Mouse (Mus musculus) hindbrain, embryonic 11.5 days (tissue): Measurements from ENCODE around the gene Kmt2c. TPM values are rescaled to one million over a fixed set of nuclear protein-coding genes. Genes with fewer than 3 reads are reported as not detected.

Experiments
- ATAC-seq: fragments of 200-750 bp; cut with Nextera tagmentation; 2 replicates; pipeline ENCODE4 v1.8.0; 2017; ENCODE audit warnings: mild to moderate bottlenecking, moderate TSS enrichment, moderate library complexity; ENCODE audit not compliant: low FRiP score
- DNase-seq: peaks from one replicate; pipeline ENCODE4 v3.0.0-alpha.2; 2015; ENCODE audit warnings: low spot score
- H3K27ac ChIP-seq: fragments of 300-500 bp; sonication (generic); 2 replicates; pipeline ENCODE4 v1.5.1; 2014; ENCODE audit warnings: mild to moderate bottlenecking, low read depth, low read length
- H3K27me3 ChIP-seq: fragments of 300-500 bp; sonication (generic); 2 replicates; pipeline ENCODE4 v1.6.1; 2014; ENCODE audit warnings: mild to moderate bottlenecking, low read length, moderate library complexity, mixed read lengths; ENCODE audit not compliant: control insufficient read depth, insufficient read depth
- H3K36me3 ChIP-seq: fragments of 300-500 bp; sonication (generic); 2 replicates; pipeline ENCODE4 v1.6.1; 2014; ENCODE audit warnings: mild to moderate bottlenecking, low read length, moderate library complexity, mixed read lengths; ENCODE audit not compliant: control insufficient read depth, insufficient read depth
- H3K4me1 ChIP-seq: fragments of 300-500 bp; sonication (generic); replicated peaks from 2 replicates; pipeline ENCODE4 v1.6.1; 2014; ENCODE audit warnings: low read length, mixed read lengths; ENCODE audit not compliant: control insufficient read depth, insufficient read depth
- H3K4me2 ChIP-seq: fragments of 300-500 bp; sonication (generic); replicated peaks from 2 replicates; pipeline ENCODE4 v1.6.1; 2014; ENCODE audit warnings: mild to moderate bottlenecking, low read depth, low read length
- H3K4me3 ChIP-seq: fragments of 300-500 bp; sonication (generic); 2 replicates; pipeline ENCODE4 v1.5.1; 2014; ENCODE audit warnings: low read depth, low read length
- H3K9ac ChIP-seq: fragments of 300-500 bp; sonication (generic); 2 replicates; pipeline ENCODE4 v1.6.1; 2014; ENCODE audit warnings: low read depth, low read length
- H3K9me3 ChIP-seq: fragments of 300-500 bp; sonication (generic); 2 replicates; pipeline ENCODE4 v1.6.1; 2016; ENCODE audit warnings: low read length; ENCODE audit not compliant: control insufficient read depth
- WGBS: fragments of 180-500 bp; shearing (Covaris S2); extraction: QIAGEN DNeasy Blood & Tissue Kit; methylation state at CpG from one replicate; pipeline ENCODE4 v1.1.7; 2014; 5-methylcytosine and 5-hydroxymethylcytosine counted together
- polyA plus RNA-seq: library from polyadenylated mRNA; unstranded; fragments of >200 nt; fragmentation: Nextera tagmentation; extraction: Ambion mirVana; gene quantifications from 2 replicates; pipeline ENCODE4 v1.2.1, GENCODE M21; 2014

Kmt2c gene
- polyA plus RNA-seq, 1 experiment from 2014 or later, result 31.6 TPM

DNA sequence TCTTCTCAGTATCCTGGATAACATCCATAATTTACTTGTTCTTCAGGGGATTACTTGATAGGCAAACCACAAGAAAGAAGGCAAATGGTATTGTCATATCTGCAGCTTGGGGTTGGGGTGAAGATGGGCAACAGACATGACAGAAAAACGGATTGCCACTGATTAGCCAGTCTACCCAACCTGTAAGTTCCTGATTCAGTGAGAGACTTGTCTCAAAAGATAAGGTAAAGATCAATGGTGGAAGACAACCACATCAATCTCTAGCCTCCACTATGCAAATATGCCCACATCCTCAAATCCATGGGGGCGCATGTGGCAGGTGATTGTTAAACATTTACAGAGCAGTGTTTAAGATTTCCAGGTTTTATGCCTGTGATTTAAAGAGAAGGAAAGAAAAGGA lies 105.9 kb downstream of the Kmt2c start:
- WGBS, result 80% methylated on average over 2 of the region's 2 CpGs
- DNase-seq (no peak), ATAC-seq (no peak)
- Histone ChIP-seq H3K4me2 (no peak overlapping the region), H3K4me1 (no peaks in the 10 kb centered on the region), H3K4me3 (no peak overlapping the region), H3K27ac (no peak overlapping the region), H3K36me3 (no peaks in the 10 kb centered on the region), H3K9me3 (no peaks in the 10 kb centered on the region), H3K27me3 (no peaks in the 10 kb centered on the region), H3K9ac (no peak overlapping the region)

DNA sequence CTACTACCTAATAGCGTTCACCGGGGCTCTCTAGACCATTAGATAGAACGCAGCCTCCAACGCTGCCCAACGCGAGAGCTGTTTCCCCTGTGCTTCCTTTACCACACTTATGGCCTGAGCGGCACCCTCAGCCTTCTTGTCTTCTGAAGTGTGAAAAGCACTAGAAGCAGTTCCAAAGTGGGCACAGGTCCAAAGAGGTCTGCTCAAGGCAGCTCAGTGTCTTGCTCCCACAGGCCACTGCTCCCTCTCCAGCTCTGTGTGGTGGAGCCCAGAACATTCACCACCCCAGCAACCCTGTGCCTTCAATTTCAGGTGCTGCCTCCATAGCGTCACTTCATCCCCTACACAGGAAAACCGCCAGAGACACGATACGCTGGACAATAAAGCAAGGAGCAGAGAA lies 115.0 kb downstream of the Kmt2c start:
- Histone ChIP-seq H3K27me3 (no peaks in the 10 kb centered on the region), H3K27ac (no peak overlapping the region), H3K4me3 (no peak overlapping the region), H3K4me1 (no peaks in the 10 kb centered on the region), H3K4me2 (no peak overlapping the region), H3K9me3 (no peaks in the 10 kb centered on the region), H3K9ac (no peak overlapping the region), H3K36me3 (no peaks in the 10 kb centered on the region)
- ATAC-seq (no peak), DNase-seq (no peak)
- 89% methylated on average over 11 of the region's 11 CpGs for WGBS

DNA sequence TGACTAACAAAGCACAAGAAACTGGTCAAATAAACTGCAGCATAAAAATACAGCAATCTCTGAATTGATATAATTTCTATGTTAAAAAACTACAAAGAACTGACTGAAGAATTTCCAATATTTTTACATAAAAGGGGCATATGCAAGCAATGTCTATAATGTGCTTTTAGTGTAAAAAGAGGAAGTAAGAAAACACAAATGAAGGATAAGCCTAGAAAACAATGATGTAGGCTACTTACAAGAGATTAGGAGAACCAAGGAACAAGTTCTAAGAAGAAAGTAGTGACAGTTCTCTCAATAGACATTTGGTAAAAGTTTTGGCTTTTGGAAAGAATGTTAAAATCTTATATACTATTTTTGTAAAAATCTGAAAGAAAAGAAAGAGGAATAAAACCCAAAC lies 119.4 kb downstream of the Kmt2c start:
- Histone ChIP-seq H3K27ac (no peak overlapping the region), H3K9ac (no peak overlapping the region), H3K4me3 (no peak overlapping the region), H3K9me3 (no peaks in the 10 kb centered on the region), H3K4me2 (no peak overlapping the region), H3K27me3 (no peaks in the 10 kb centered on the region), H3K36me3 (no peaks in the 10 kb centered on the region), H3K4me1 (no peaks in the 10 kb centered on the region)
- DNase-seq (no peak), ATAC-seq (no peak)

DNA sequence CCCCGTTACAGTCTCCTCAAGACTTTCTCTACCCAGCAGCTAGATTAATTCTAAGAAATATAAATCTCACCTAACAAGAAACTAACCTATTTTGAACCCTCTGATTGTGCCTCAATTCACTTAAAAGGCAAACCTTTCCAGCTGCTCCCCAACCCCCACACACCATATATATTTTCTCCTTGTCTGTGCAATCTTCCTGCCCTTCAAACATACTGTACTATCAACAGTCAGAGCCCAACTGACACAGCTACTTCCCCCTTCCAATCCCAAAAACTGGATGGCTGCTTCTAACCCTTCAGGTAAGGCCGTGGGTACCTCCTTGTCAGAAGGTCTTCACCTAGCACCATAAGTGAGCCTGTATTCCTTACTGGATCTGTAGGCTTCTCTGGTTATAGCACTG lies 130.2 kb downstream of the Kmt2c start:
- Histone ChIP-seq H3K36me3 (no peaks in the 10 kb centered on the region; the same call in 1 of the 2 replicates), H3K4me2 (no peak overlapping the region), H3K9ac (no peak overlapping the region), H3K27me3 (no peaks in the 10 kb centered on the region), H3K4me1 (no peaks in the 10 kb centered on the region), H3K9me3 (no peaks in the 10 kb centered on the region), H3K4me3 (no peak overlapping the region), H3K27ac (no peak overlapping the region)
- ATAC-seq (no peak), DNase-seq (no peak)
- WGBS, result 92% methylated on average over 2 of the region's 2 CpGs

DNA sequence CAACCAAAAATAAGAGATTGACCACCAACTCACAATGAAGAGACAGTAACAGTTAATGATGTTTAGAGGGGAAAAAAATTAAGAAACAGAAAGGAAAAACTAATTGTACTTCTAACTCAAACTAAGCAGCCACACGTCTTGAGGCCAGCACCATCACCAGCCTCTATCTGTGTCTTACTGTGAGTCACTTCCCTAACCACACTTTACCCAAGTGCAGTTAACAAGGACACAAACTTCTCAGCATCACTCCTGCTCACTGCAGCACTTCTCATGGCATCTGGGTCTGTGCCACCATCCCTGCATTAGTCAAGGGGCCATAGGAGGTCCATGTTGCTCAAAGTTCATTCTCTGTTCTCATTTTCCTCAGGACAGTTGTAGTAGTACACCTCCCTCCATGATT lies 131.5 kb downstream of the Kmt2c start:
- WGBS, result 89% methylated on average over 1 of the region's 1 CpGs
- Histone ChIP-seq H3K4me3 (no peak overlapping the region), H3K4me1 (no peaks in the 10 kb centered on the region), H3K27me3 (no peaks in the 10 kb centered on the region), H3K9ac (no peak overlapping the region), H3K4me2 (no peak overlapping the region), H3K27ac (no peak overlapping the region), H3K36me3 (no peaks in the 10 kb centered on the region), H3K9me3 (no peaks in the 10 kb centered on the region)
- ATAC-seq (no peak), DNase-seq (no peak)

DNA sequence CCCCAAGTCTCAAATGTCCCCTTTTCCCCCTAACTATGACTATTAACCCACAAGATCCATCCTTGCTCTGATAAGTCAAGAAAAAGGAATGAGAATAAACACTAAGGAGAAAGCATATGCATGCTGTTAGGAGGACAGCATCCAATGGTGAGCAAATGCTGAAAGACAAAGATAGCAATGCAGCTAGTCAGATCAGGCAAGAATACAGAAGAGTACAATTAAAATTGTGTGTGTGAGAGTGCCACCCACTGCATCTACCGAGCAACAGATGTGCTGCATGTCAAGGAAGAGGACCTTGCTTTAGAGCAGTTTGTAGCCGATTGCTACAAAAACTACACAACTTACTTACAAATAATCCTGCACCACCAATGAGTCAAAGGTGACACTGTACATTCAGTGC lies 145.1 kb downstream of the Kmt2c start:
- H3K4me1 ChIP-seq, result no peaks in the 10 kb centered on the region
- DNase-seq, result no peak
- no peak overlapping the region for H3K4me2 ChIP-seq
- H3K27ac ChIP-seq, result no peak overlapping the region
- H3K9ac ChIP-seq, result no peak overlapping the region
- no peak for ATAC-seq
- no peaks in the 10 kb centered on the region for H3K9me3 ChIP-seq
- no peaks in the 10 kb centered on the region for H3K36me3 ChIP-seq
- no peaks in the 10 kb centered on the region for H3K27me3 ChIP-seq
- H3K4me3 ChIP-seq, result no peak overlapping the region
- WGBS, result 90% methylated on average over 2 of the region's 2 CpGs

DNA sequence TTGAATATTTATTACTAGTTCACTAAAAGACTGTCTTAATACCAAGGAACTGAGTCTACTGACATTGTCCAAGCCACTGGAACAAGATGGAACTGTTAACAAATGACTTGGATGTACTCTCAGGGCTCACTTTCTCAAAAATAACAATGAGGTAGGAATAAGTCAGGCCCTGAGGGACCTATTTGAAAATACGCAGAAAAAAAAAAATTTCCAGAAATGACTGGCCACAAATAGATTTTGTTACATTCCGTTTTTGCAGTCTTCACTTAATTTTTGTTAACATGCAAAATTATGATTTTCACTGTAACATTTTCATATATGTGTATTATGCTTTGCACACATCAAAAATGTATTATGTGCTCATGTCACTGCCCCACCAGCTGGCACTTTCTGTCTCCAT lies 167.3 kb downstream of the Kmt2c start:
- no peak overlapping the region for H3K4me2 ChIP-seq
- DNase-seq, result no peak
- no peak overlapping the region for H3K4me3 ChIP-seq
- H3K4me1 ChIP-seq, result no peaks in the 10 kb centered on the region
- H3K27ac ChIP-seq, result no peak overlapping the region
- H3K9me3 ChIP-seq, result no peaks in the 10 kb centered on the region
- ATAC-seq, result no peak
- no peak overlapping the region for H3K9ac ChIP-seq
- H3K27me3 ChIP-seq, result no peaks in the 10 kb centered on the region
- no peaks in the 10 kb centered on the region for H3K36me3 ChIP-seq
- 92% methylated on average over 2 of the region's 2 CpGs for WGBS

DNA sequence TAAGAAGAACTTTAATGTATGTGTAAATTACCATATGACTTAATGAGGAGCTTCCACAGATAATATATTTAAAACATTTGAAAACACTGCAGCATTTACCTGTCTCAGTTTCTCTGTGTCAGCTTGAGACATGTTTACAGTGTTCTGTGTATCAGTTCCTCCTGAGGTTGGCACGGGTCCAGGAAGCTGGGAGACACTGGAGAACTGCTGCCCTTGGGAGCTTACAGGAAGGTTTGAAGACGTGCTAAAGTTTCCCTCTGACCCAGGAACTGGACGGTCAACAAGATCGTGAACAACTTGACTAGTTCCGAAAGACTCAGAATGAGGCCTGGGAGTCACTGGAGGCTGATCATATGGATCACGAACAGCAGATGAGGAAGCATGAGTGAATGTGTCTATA lies 184.7 kb downstream of the Kmt2c start:
- 92% methylated on average over 6 of the region's 6 CpGs for whole genome bisulfite sequencing

DNA sequence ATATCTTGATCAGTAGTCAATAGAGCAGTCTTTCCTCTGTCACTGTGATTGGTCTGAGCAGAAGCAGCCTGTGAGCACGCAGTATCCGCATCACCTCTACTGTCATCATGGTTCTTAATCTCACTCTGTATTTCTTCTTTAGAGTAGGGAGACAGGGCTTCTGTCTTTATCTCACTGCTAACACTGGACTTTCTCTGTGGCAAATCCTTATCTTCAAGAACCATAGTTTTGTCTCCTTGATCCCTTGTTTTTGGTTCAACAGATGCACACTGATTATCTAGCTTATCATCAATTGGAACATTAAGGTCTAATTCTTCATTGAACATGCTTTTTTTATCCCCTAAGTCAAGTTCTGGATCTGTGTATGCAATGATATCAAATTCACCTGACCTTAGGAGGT lies 188.4 kb downstream of the Kmt2c start:
- Histone ChIP-seq H3K9ac (no peak overlapping the region), H3K27me3 (no peaks in the 10 kb centered on the region), H3K4me3 (no peak overlapping the region), H3K27ac (no peak overlapping the region), H3K4me2 (no peak overlapping the region), H3K9me3 (no peaks in the 10 kb centered on the region), H3K4me1 (no peaks in the 10 kb centered on the region), H3K36me3 (peaks cover 23% of the 10 kb centered on the region)
- DNase-seq (no peak), ATAC-seq (no peak)
- 100% methylated on average over 2 of the region's 2 CpGs for WGBS

More for the DNA sequence above, 184.7 kb downstream of the Kmt2c start:
- Histone ChIP-seq H3K4me2 (no peak overlapping the region), H3K36me3 (peaks cover 23% of the 10 kb centered on the region), H3K27ac (no peak overlapping the region), H3K4me1 (no peaks in the 10 kb centered on the region), H3K27me3 (no peaks in the 10 kb centered on the region), H3K4me3 (no peak overlapping the region), H3K9me3 (no peaks in the 10 kb centered on the region), H3K9ac (no peak overlapping the region)
- ATAC-seq (no peak), DNase-seq (no peak)
